Mouse (Mus musculus) forebrain, embryonic 13.5 days (tissue): Measurements from ENCODE around the gene Hoxb6. TPM values are rescaled to one million over a fixed set of nuclear protein-coding genes. Genes with fewer than 3 reads are reported as not detected.

Experiments used
- ATAC-seq: fragments of 200-750 bp; cut with Nextera tagmentation; 2 replicates; pipeline ENCODE4 v1.8.0; 2017
- H3K27ac ChIP-seq: fragments of 300-500 bp; sonication (generic); 2 replicates; pipeline ENCODE4 v1.5.1; 2015; ENCODE audit warnings: inconsistent platforms, mild to moderate bottlenecking, moderate library complexity
- H3K27me3 ChIP-seq: fragments of 300-500 bp; sonication (generic); 2 replicates; pipeline ENCODE4 v1.6.1; 2015; ENCODE audit warnings: mild to moderate bottlenecking, inconsistent platforms
- H3K36me3 ChIP-seq: fragments of 300-500 bp; sonication (generic); 2 replicates; pipeline ENCODE4 v1.6.1; 2015; ENCODE audit warnings: mild to moderate bottlenecking, inconsistent platforms; ENCODE audit not compliant: poor library complexity, severe bottlenecking
- H3K4me1 ChIP-seq: fragments of 300-500 bp; sonication (generic); 2 replicates; pipeline ENCODE4 v1.6.1; 2015; ENCODE audit warnings: inconsistent platforms
- H3K4me2 ChIP-seq: fragments of 300-500 bp; sonication (generic); 2 replicates; pipeline ENCODE4 v1.6.1; 2015; ENCODE audit warnings: inconsistent platforms, mild to moderate bottlenecking, moderate library complexity
- H3K4me3 ChIP-seq: fragments of 300-500 bp; sonication (generic); 2 replicates; pipeline ENCODE4 v1.5.1; 2015; ENCODE audit warnings: mild to moderate bottlenecking, inconsistent platforms
- H3K9ac ChIP-seq: fragments of 300-500 bp; sonication (generic); 2 replicates; pipeline ENCODE4 v1.6.1; 2015; ENCODE audit warnings: mild to moderate bottlenecking, inconsistent platforms
- H3K9me3 ChIP-seq: fragments of 300-500 bp; sonication (generic); replicated peaks from 2 replicates; pipeline ENCODE4 v1.6.1; 2016; ENCODE audit warnings: inconsistent platforms
- WGBS: fragments of 180-500 bp; shearing (Covaris S2); methylation state at CpG from one replicate; pipeline ENCODE4 v1.1.7; 2015; 5-methylcytosine and 5-hydroxymethylcytosine counted together
- microRNA counts: library from miRNA; unstranded; fragments of <30 nt; microRNA quantifications from one replicate; lab custom pipeline; 2016
- microRNA-seq: library from miRNA; unstranded; fragments of <30 nt; microRNA quantifications from one replicate; pipeline ENCODE4, GENCODE M21; 2016
- polyA plus RNA-seq: library from polyadenylated mRNA; unstranded; fragments of >200 nt; fragmentation: Nextera tagmentation; extraction: Ambion mirVana; gene quantifications from 2 replicates; pipeline ENCODE4 v1.2.1, GENCODE M21; 2015

Gene Hoxb6
- polyA plus RNA-seq, 1 experiment from 2014 or later, result not detected

- H3K9me3 ChIP-seq, result no peaks in the 10 kb centered on the region
- no peak overlapping the region for H3K4me3 ChIP-seq
- no peak overlapping the region for H3K4me2 ChIP-seq
- H3K36me3 ChIP-seq, result no peaks in the 10 kb centered on the region
- no peak overlapping the region for H3K27ac ChIP-seq
- ATAC-seq, result no peak
- H3K27me3 ChIP-seq, result peaks cover 94% of the 10 kb centered on the region
- 0% methylated on average over 2 of the region's 2 CpGs for WGBS
- peaks cover 9% of the 10 kb centered on the region; the same call in 1 of the 2 replicates for H3K4me1 ChIP-seq
- H3K9ac ChIP-seq, result no peak overlapping the region
Measured at GRCm38 (mm10) chr11:96350791-96351190, 58.5 kb downstream of the Hoxb6 start.

MicroRNAs encoded within 50 kb of the gene (microRNA counts, 519-probe panel; counts per million panel counts)
- microRNA mmu-miR-10a (lab: Ali Mortazavi, UCI) (2,744 counts per million, percentile 63 among the panel's probes with 10 or more counts), microRNA mmu-miR-196a (lab: Ali Mortazavi, UCI) (177 counts per million, percentile 53 among the panel's probes with 10 or more counts)

Small RNA genes lying within 50 kb of the gene (microRNA-seq; reads per million reads assigned to microRNA genes)
- gene Mir10a (178 reads per million, percentile 57 among the genes with 10 or more reads in this experiment), gene Mir196a-1 (not detected)

Other genes with a start within 250 kb of the Hoxb6 start
- 25.8 and 27.7 TPM in 2 replicates for gene Ube2z, start 227.1 kb upstream of the Hoxb6 start, polyA plus RNA-seq
- 421 and 435 TPM in 2 replicates for gene Atp5g1, start 216.8 kb upstream of the Hoxb6 start, polyA plus RNA-seq
- not detected in 2 replicates for gene Calcoco2, start 180.5 kb upstream of the Hoxb6 start, polyA plus RNA-seq
- gene Ttll6, start 158.7 kb upstream of the Hoxb6 start, polyA plus RNA-seq, result 0.19 and 0.22 TPM in 2 replicates
- gene Hoxb13, start 98.2 kb upstream of the Hoxb6 start, polyA plus RNA-seq, result not detected in 2 replicates
- not detected in 2 replicates for gene Hoxb9, start 21.0 kb upstream of the Hoxb6 start, polyA plus RNA-seq
- not detected in 2 replicates for gene Hoxb8, start 10.6 kb upstream of the Hoxb6 start, polyA plus RNA-seq
- not detected in 2 replicates for gene Hoxb7, start 5.9 kb upstream of the Hoxb6 start, polyA plus RNA-seq
- 0.09 TPM in 1 of 2 replicates, not detected in the other for gene Hoxb5, start 10.9 kb downstream of the Hoxb6 start, polyA plus RNA-seq
- not detected in 2 replicates for gene Hoxb4, start 25.8 kb downstream of the Hoxb6 start, polyA plus RNA-seq
- gene Hoxb3, start 30.9 kb downstream of the Hoxb6 start, polyA plus RNA-seq, result not detected in 2 replicates
- gene Hoxb2, start 58.0 kb downstream of the Hoxb6 start, polyA plus RNA-seq, result not detected in 2 replicates
- gene Hoxb1, start 73.3 kb downstream of the Hoxb6 start, polyA plus RNA-seq, result not detected in 2 replicates
- 2.5 and 4.0 TPM in 2 replicates for gene Skap1, start 172.1 kb downstream of the Hoxb6 start, polyA plus RNA-seq